Mouse (Mus musculus) MEL (cell line): Measurements from ENCODE around the gene Mecom.

Source experiments
- CHD1 ChIP-seq: IDR thresholded peaks from 2 replicates; pipeline ENCODE4 v1.6.1; 2012; ENCODE audit warnings: low read depth, mild to moderate bottlenecking, inconsistent platforms, low read length, improper control_type of control experiment
- CTCF ChIP-seq, 3 experiments: IDR thresholded peaks in 2 of 3; conservative IDR thresholded peaks in 1 of 3; 2 replicates each; pipeline ENCODE4 v1.5.1; 2011 to 2012; ENCODE audit warnings: low read length in 3 of 3, low read depth in 2 of 3, mild to moderate bottlenecking in 2 of 3, improper control_type of control experiment in 1 of 3, inconsistent platforms in 1 of 3, mixed read lengths in 1 of 3, moderate library complexity in 1 of 3; ENCODE audit not compliant: control insufficient read depth in 1 of 3, insufficient read depth in 1 of 3, poor library complexity in 1 of 3, severe bottlenecking in 1 of 3
- EP300 ChIP-seq, 2 experiments: IDR thresholded peaks; 2 replicates each; pipeline ENCODE4 v1.6.1; 2011; ENCODE audit warnings: improper control_type of control experiment in 2 of 2, low read length in 2 of 2, low read depth in 1 of 2, mild to moderate bottlenecking in 1 of 2
- ETS1 ChIP-seq: IDR thresholded peaks from 2 replicates; pipeline ENCODE4 v1.6.1; 2012; ENCODE audit warnings: low read depth, mild to moderate bottlenecking, inconsistent platforms, low read length, improper control_type of control experiment, moderate library complexity
- GATA1 ChIP-seq: IDR thresholded peaks from 2 replicates; pipeline ENCODE4 v1.6.1; 2011; ENCODE audit warnings: low read depth, low read length, improper control_type of control experiment
- POLR2A ChIP-seq, 2 experiments: IDR thresholded peaks; 2 replicates each; pipeline ENCODE4 v1.6.1; 2011 to 2012; ENCODE audit warnings: low read length in 2 of 2, mild to moderate bottlenecking in 2 of 2, control low read depth in 1 of 2, improper control_type of control experiment in 1 of 2, low read depth in 1 of 2, moderate library complexity in 1 of 2; ENCODE audit not compliant: control insufficient read depth in 1 of 2, insufficient read depth in 1 of 2, poor library complexity in 1 of 2
- RCOR1 ChIP-seq: IDR thresholded peaks from 2 replicates; pipeline ENCODE4 v1.6.1; 2012; ENCODE audit warnings: low read depth, mild to moderate bottlenecking, inconsistent platforms, low read length, improper control_type of control experiment
- SMC3 ChIP-seq: IDR thresholded peaks from 2 replicates; pipeline ENCODE4 v1.6.1; 2011; ENCODE audit warnings: low read depth, low read length, improper control_type of control experiment
- TAL1 ChIP-seq: IDR thresholded peaks from 2 replicates; pipeline ENCODE4 v1.6.1; 2012; ENCODE audit warnings: mild to moderate bottlenecking, inconsistent platforms, low read length, moderate library complexity, mixed read lengths
- TCF12 ChIP-seq: IDR thresholded peaks from 2 replicates; pipeline ENCODE4 v1.6.1; 2014; ENCODE audit warnings: low read depth, mild to moderate bottlenecking, inconsistent platforms, low read length, improper control_type of control experiment, moderate library complexity
- USF1 ChIP-seq: IDR thresholded peaks from 2 replicates; pipeline ENCODE4 v1.6.1; 2014; ENCODE audit warnings: low read depth, mild to moderate bottlenecking, inconsistent platforms, low read length, improper control_type of control experiment, moderate library complexity
- ZNF384 ChIP-seq: IDR thresholded peaks from 2 replicates; pipeline ENCODE4 v1.6.1; 2012; ENCODE audit warnings: low read depth, mild to moderate bottlenecking, inconsistent platforms, low read length, improper control_type of control experiment

- TF ChIP-seq CTCF (IDR thresholded peaks at IDR 0.05 in 2 of 3, conservative IDR thresholded peaks at IDR 0.05 in 1 of 3; ENCODE audit: control insufficient read depth in 1 of 3, insufficient read depth in 1 of 3, low read depth in 2 of 3, low read length in 3 of 3, poor library complexity in 1 of 3, severe bottlenecking in 1 of 3) (no peak), EP300 (IDR thresholded peaks at IDR 0.05; ENCODE audit: low read depth in 1 of 2, low read length in 2 of 2) (no peak), CHD1 (no peak), ETS1 (no peak), TAL1 (no peak), POLR2A (IDR thresholded peaks at IDR 0.05; ENCODE audit: control insufficient read depth in 1 of 2, insufficient read depth in 1 of 2, low read depth in 1 of 2, low read length in 2 of 2, poor library complexity in 1 of 2) (no peak), SMC3 (no peak), USF1 (no peak), ZNF384 (no peak), GATA1 (no peak), RCOR1 (no peak), TCF12 (no peak)
These were observed 352.6 kb downstream of the Mecom start for GRCm38 (mm10) chr3:30195186-30195585.
